Mouse (Mus musculus) small intestine, adult 2 months (tissue): ENCODE measurements around the gene Hoxb1.

ENCODE experiments used
- CTCF ChIP-seq: fragments of 200-500 bp; IDR thresholded peaks from 2 replicates; pipeline ENCODE4 v1.5.1; 2012; ENCODE audit warnings: low read depth, mild to moderate bottlenecking, control low read depth, inconsistent platforms, low read length, moderate library complexity, mixed read lengths; ENCODE audit not compliant: insufficient replicate concordance, insufficient read length; ENCODE audit errors: extremely low read depth
- POLR2A ChIP-seq: fragments of 200-500 bp; IDR thresholded peaks from 2 replicates; pipeline ENCODE4 v1.6.1; 2012; ENCODE audit warnings: low read depth, mild to moderate bottlenecking, control low read depth, inconsistent platforms, low read length, moderate library complexity

DNA sequence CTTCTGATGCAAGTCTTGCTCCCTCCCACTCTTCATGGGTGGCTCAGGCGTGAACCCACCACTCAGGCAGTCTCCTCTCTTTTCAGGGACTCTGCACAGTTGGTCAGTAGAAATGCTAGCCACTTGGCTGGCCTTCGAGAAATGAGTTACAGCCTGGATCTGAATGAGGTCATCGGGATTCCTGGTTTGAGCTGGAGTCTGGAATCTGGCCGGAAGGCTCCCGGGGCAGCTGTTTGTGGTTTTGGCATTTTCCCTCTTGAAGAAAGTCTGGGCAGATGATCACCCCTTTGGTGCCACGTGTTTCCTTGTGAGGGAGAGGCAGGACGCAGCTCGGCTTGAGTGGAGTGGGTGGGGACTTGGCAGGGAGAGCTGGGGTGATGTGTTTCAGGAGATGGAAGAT, 48.0 kb downstream of the Hoxb1 start:
- TF ChIP-seq CTCF (no peak), POLR2A (no peak)
